Mouse (Mus musculus) inflammation-experienced regulatory T-cells, adult 6 months (primary cell): Measurements from ENCODE around the gene Elk3. TPM values are rescaled to one million over a fixed set of nuclear protein-coding genes. Genes with fewer than 3 reads are reported as not detected.
A peak's percentile ranks its signal among the peaks of the same experiment; 100 is the strongest.

Source experiments
- ATAC-seq: one replicate; pipeline ENCODE4 v1.8.0; 2017
- polyA plus RNA-seq, 3 experiments: library from polyadenylated mRNA; unstranded; fragments of 100-300 nt; shearing (Covaris generic); gene quantifications; one replicate each; pipeline ENCODE4 v1.2.1; 2017

The Elk3 gene
- polyA plus RNA-seq, 3 experiments from 2014 or later, result 36.0 to 50.7 (median 38.6) TPM

GRCm38 (mm10) chr10:93267509-93267908 lies 43.4 kb downstream of the Elk3 start:
- no peak for ATAC-seq

- no peak for ATAC-seq
These were observed 44.4 kb downstream of the Elk3 start for GRCm38 (mm10) chr10:93266521-93266920.

- ATAC-seq, result no peak
These were observed 45.1 kb downstream of the Elk3 start for GRCm38 (mm10) chr10:93265833-93266232.

- no peak for ATAC-seq
These were observed 46.9 kb downstream of the Elk3 start for GRCm38 (mm10) chr10:93264001-93264400.

- no peak for ATAC-seq
These were observed 47.5 kb downstream of the Elk3 start for GRCm38 (mm10) chr10:93263431-93263830.

GRCm38 (mm10) chr10:93261981-93262499 lies 48.9 kb downstream of the Elk3 start:
- ATAC-seq, result peak; percentile 49

- ATAC-seq, result peak; percentile 73
These were observed 49.6 kb downstream of the Elk3 start for GRCm38 (mm10) chr10:93261132-93261980.

GRCm38 (mm10) chr10:93259826-93260225 lies 51.1 kb downstream of the Elk3 start:
- no peak for ATAC-seq

GRCm38 (mm10) chr10:93255294-93255693 lies 55.6 kb downstream of the Elk3 start:
- no peak for ATAC-seq

- no peak for ATAC-seq
These were observed 57.8 kb downstream of the Elk3 start for GRCm38 (mm10) chr10:93253156-93253555.

- no peak for ATAC-seq
These were observed 58.3 kb downstream of the Elk3 start for GRCm38 (mm10) chr10:93252661-93253060.

- no peak for ATAC-seq
These were observed 59.5 kb downstream of the Elk3 start for GRCm38 (mm10) chr10:93251426-93251825.

- ATAC-seq, result no peak
These were observed 60.3 kb downstream of the Elk3 start for GRCm38 (mm10) chr10:93250436-93251317.

GRCm38 (mm10) chr10:93249901-93250300 lies 61.0 kb downstream of the Elk3 start:
- ATAC-seq, result no peak

GRCm38 (mm10) chr10:93248416-93248815 lies 62.5 kb downstream of the Elk3 start:
- ATAC-seq, result no peak

GRCm38 (mm10) chr10:93247902-93248301 lies 63.0 kb downstream of the Elk3 start:
- no peak for ATAC-seq

GRCm38 (mm10) chr10:93247422-93247821 lies 63.5 kb downstream of the Elk3 start:
- ATAC-seq, result no peak

GRCm38 (mm10) chr10:93246185-93246920 lies 64.6 kb downstream of the Elk3 start:
- no peak for ATAC-seq

- peak; percentile 73 for ATAC-seq
These were observed 66.7 kb downstream of the Elk3 start for GRCm38 (mm10) chr10:93244209-93244705.

- ATAC-seq, result peak; percentile 58
These were observed 68.1 kb downstream of the Elk3 start for GRCm38 (mm10) chr10:93242861-93243260.

- no peak for ATAC-seq
These were observed 68.7 kb downstream of the Elk3 start for GRCm38 (mm10) chr10:93242208-93242607.

GRCm38 (mm10) chr10:93239201-93239806 lies 71.6 kb downstream of the Elk3 start:
- ATAC-seq, result no peak
